Mouse (Mus musculus): ENCODE measurements around the gene Klhl2. TPM values are rescaled to one million over a fixed set of nuclear protein-coding genes. Genes with fewer than 3 reads are reported as not detected.
A peak's percentile ranks its signal among the peaks of the same experiment; 100 is the strongest.

The Klhl2 gene
- polyA plus RNA-seq, 1 experiment from 2014 or later, result 20.2 TPM

DNA sequence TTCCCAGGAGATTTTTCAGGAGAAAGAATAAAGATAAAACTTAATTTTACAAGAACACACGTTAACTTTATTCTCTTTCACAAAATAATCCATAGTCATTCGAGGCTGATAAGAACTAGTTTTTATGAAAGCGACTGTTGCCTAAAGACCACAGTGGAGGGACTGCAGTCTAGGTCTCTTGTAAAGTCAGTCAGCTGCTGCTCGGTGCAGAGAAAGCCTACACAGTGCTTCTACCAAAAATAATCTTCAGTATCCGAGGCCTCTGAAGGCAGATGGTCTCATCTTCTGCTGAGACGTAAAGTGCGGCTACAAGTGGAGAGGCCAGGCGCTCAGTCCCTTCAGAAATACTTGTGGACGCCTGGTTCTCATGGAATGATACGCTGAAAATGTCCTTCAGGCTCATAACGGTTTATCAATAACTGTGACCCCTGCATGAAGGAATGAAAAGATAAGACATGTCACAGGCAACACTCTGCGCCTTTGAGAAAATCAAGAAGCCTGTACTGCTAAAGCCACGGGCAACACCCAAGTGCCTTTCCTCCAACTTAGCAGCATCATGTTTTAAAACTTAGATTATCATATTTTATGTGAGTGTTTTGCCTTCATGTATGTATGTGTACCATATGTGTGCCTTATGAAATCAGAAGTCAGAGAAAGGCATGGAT lies 109.1 kb downstream of the Klhl2 start:
- no peak overlapping the region for H3K4me2 ChIP-seq (ENCODE audit: low read depth)
- ATAC-seq (ENCODE audit: insufficient read depth, low FRiP score, low TSS enrichment), result no peak
- no peak for DNase-seq (ENCODE audit: low spot score)
- no peaks in the 10 kb centered on the region for H3K4me1 ChIP-seq (ENCODE audit: control insufficient read depth, insufficient read depth, low read length)
- no peaks in the 10 kb centered on the region for H3K9me3 ChIP-seq (ENCODE audit: control insufficient read depth, low read length)
- no peaks in the 10 kb centered on the region for H3K27me3 ChIP-seq (ENCODE audit: control insufficient read depth, insufficient read depth, low read length)
- no peak overlapping the region for H3K9ac ChIP-seq (ENCODE audit: low read length)
- no peak overlapping the region for H3K27ac ChIP-seq (ENCODE audit: low read depth, low read length)
- H3K36me3 ChIP-seq (ENCODE audit: control insufficient read depth, insufficient read depth, low read length), result no peaks in the 10 kb centered on the region
- no peak overlapping the region for H3K4me3 ChIP-seq (ENCODE audit: low read depth, low read length)
- 93% methylated on average over 13 of the region's 13 CpGs for WGBS

DNA sequence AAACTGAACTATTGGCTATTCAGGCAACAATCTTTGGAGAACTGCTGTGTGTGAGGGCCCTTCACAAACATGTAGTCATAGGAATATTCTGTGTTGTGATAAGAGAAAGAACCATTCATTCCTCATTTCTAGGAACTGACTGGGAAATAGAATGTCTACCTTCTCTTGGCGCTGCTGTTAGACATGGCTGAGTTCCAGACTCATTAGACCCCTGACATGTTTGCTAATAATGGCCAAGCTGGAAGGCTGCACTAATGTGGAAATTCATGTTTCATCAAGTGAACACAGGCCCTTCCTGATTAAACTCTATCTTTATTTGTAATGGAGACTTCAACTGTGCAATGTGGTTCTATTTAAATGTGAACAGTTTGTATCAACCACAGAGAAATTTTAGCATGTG lies 110.9 kb downstream of the Klhl2 start:
- no peak for ATAC-seq (ENCODE audit: insufficient read depth, low FRiP score, low TSS enrichment)
- WGBS, result 89% methylated on average over 1 of the region's 1 CpGs
- no peak for DNase-seq (ENCODE audit: low spot score)

DNA sequence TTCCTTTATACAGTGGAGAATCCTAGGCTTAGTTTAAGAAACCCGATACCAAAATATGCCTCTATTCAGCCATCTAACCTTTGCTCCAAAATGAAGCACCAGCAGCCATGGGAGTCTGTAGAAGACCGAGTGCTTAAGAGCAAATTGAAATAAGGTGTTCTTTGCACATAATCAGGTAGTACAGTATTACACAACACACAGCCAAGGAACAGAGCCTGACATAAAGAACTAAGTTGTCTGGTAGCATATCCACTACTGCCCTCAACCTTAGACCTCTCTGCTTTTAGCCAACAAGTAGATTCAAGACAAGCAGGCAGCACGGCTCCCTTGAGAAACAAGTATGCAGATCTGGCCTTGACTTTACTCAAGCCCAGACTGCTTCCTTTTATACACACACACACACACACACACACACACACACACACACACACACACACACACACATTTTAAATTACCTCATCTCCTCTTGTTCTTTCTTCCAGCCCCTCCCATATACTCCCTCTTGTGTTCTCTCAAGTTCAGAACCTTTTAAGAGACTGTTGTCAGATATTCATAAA lies 113.0 kb downstream of the Klhl2 start:
- H3K4me2 ChIP-seq (ENCODE audit: low read depth), result no peak overlapping the region
- no peaks in the 10 kb centered on the region for H3K36me3 ChIP-seq (ENCODE audit: control insufficient read depth, insufficient read depth, low read length)
- no peak for ATAC-seq (ENCODE audit: insufficient read depth, low FRiP score, low TSS enrichment)
- H3K4me3 ChIP-seq (ENCODE audit: low read depth, low read length), result no peak overlapping the region
- 87% methylated on average over 3 of the region's 3 CpGs for WGBS
- H3K4me1 ChIP-seq (ENCODE audit: control insufficient read depth, insufficient read depth, low read length), result peaks cover 7% of the 10 kb centered on the region; the same call in 1 of the 2 replicates
- H3K27me3 ChIP-seq (ENCODE audit: control insufficient read depth, insufficient read depth, low read length), result no peaks in the 10 kb centered on the region
- no peaks in the 10 kb centered on the region for H3K9me3 ChIP-seq (ENCODE audit: control insufficient read depth, low read length)
- DNase-seq (ENCODE audit: low spot score), result no peak
- H3K27ac ChIP-seq (ENCODE audit: low read depth, low read length), result no peak overlapping the region
- H3K9ac ChIP-seq (ENCODE audit: low read length), result no peak overlapping the region

More for the DNA sequence above, 110.9 kb downstream of the Klhl2 start:
- no peak overlapping the region for H3K4me3 ChIP-seq (ENCODE audit: low read depth, low read length)
- no peak overlapping the region for H3K4me2 ChIP-seq (ENCODE audit: low read depth)
- no peak overlapping the region for H3K27ac ChIP-seq (ENCODE audit: low read depth, low read length)
- H3K9me3 ChIP-seq (ENCODE audit: control insufficient read depth, low read length), result no peaks in the 10 kb centered on the region
- no peaks in the 10 kb centered on the region for H3K36me3 ChIP-seq (ENCODE audit: control insufficient read depth, insufficient read depth, low read length)
- no peaks in the 10 kb centered on the region for H3K4me1 ChIP-seq (ENCODE audit: control insufficient read depth, insufficient read depth, low read length)
- H3K27me3 ChIP-seq (ENCODE audit: control insufficient read depth, insufficient read depth, low read length), result no peaks in the 10 kb centered on the region
- H3K9ac ChIP-seq (ENCODE audit: low read length), result no peak overlapping the region

DNA sequence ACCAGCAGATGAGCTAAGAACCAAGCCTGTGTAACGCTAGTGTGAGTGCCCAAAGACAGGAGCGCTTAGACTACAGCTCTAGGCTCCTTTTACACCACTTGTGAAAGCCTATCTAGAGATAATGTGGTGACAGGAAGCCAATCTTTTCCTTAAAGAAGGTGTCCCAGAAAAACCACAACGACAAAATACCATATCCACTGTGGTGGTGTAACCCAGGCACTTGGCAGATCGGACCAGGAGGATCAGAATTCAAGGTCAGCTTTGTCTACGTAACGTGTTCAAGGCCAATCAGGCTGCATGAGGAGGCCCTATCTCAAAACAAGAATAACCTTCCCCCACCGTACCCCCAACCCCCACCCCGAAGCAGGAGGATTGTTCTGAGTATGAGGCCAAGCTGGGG lies 114.7 kb downstream of the Klhl2 start:
- H3K27ac ChIP-seq (ENCODE audit: low read depth, low read length), result no peak overlapping the region
- WGBS, result 91% methylated on average over 8 of the region's 8 CpGs
- no peak for DNase-seq (ENCODE audit: low spot score)
- no peak overlapping the region for H3K4me3 ChIP-seq (ENCODE audit: low read depth, low read length)
- H3K36me3 ChIP-seq (ENCODE audit: control insufficient read depth, insufficient read depth, low read length), result no peaks in the 10 kb centered on the region; the same call in 1 of the 2 replicates
- no peaks in the 10 kb centered on the region for H3K27me3 ChIP-seq (ENCODE audit: control insufficient read depth, insufficient read depth, low read length)
- no peak overlapping the region for H3K9ac ChIP-seq (ENCODE audit: low read length)
- peaks cover 7% of the 10 kb centered on the region; the same call in 1 of the 2 replicates for H3K4me1 ChIP-seq (ENCODE audit: control insufficient read depth, insufficient read depth, low read length)
- no peak overlapping the region for H3K4me2 ChIP-seq (ENCODE audit: low read depth)
- no peaks in the 10 kb centered on the region for H3K9me3 ChIP-seq (ENCODE audit: control insufficient read depth, low read length)
- no peak for ATAC-seq (ENCODE audit: insufficient read depth, low FRiP score, low TSS enrichment)

DNA sequence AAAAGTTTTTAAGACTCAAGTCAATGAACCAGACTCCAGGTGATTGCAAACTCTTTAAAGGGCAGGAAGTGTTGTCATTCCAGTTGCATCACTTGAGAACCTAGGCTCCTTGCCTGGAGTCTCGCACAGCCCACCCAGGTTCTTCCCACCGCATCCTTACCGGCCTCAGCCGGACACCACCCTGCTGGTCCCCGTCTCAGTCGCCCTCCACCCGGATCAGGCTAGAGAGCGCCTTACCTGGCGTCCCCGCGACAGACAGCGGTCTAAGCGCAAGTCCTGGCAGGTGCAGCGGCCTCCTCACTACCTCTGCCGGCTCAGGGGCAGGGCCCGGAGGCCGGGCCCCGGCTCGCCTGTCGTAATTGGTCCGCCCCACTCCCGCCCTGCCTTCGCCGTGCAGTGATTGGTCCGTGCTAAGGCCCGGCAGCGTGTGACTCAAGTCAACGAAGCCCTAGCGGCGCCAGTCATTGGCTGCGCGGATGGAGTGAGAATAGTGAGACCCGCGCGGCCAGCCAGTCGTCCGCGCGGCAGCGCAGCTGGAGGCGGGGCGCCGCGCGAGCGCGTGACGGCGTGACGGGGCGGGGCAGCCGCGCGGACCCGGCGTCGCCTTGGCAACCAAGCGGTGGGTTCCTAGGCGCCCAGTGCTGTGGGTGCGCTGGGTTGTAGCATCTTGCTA lies 116.4 kb downstream of the Klhl2 start, which contains the start of gene Msmo1:
Gene Msmo1 (minus strand): TSS at position 522 of the 673 bp plus-strand sequence.
- H3K4me3 ChIP-seq (ENCODE audit: low read depth, low read length), result peak within 1 kb of the TSS; percentile 68
- H3K36me3 ChIP-seq (ENCODE audit: control insufficient read depth, insufficient read depth, low read length), result no peaks in the 10 kb centered on the region; the same call in 1 of the 2 replicates
- H3K9me3 ChIP-seq (ENCODE audit: control insufficient read depth, low read length), result no peaks in the 10 kb centered on the region
- under 1% methylated on average over 56 of the region's 60 CpGs for WGBS
- no peak within 1 kb of the TSS for H3K27ac ChIP-seq (ENCODE audit: low read depth, low read length)
- peak; percentile 98 for DNase-seq (ENCODE audit: low spot score)
- peak within 1 kb of the TSS; percentile 43 for H3K9ac ChIP-seq (ENCODE audit: low read length)
- H3K4me2 ChIP-seq (ENCODE audit: low read depth), result peak within 1 kb of the TSS; percentile 59
- peak; percentile 100 for ATAC-seq (ENCODE audit: insufficient read depth, low FRiP score, low TSS enrichment)
- H3K4me1 ChIP-seq (ENCODE audit: control insufficient read depth, insufficient read depth, low read length), result peaks cover 7% of the 10 kb centered on the region; the same call in 1 of the 2 replicates
- H3K27me3 ChIP-seq (ENCODE audit: control insufficient read depth, insufficient read depth, low read length), result no peaks in the 10 kb centered on the region

DNA sequence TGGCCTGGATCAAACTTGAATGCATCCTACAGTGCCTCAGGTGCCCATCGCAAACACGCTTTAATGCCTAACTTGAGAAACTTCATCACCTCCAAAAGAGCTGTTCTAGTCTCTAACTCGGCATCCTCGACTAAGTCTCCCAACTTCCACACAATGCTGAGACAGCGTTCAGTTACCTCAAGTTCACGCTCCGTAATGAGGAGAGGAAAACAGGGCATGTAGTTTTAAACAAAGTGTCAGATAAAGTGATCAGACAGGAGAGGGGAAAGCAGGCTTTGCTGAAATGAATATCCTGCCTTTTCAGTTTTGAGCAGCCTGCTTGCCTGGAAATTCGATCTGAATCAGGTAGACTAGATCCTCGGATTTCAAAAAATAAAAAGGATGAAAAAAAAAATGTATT lies 117.2 kb downstream of the Klhl2 start:
- H3K27me3 ChIP-seq (ENCODE audit: control insufficient read depth, insufficient read depth, low read length), result no peaks in the 10 kb centered on the region
- no peak for ATAC-seq (ENCODE audit: insufficient read depth, low FRiP score, low TSS enrichment)
- DNase-seq (ENCODE audit: low spot score), result no peak

GRCm38 (mm10) chr8:64728156-64728555 lies 121.7 kb downstream of the Klhl2 start:
- no peak overlapping the region for H3K4me2 ChIP-seq (ENCODE audit: low read depth)
- 96% methylated on average over 7 of the region's 7 CpGs for WGBS
- H3K27ac ChIP-seq (ENCODE audit: low read depth, low read length), result no peak overlapping the region
- H3K4me1 ChIP-seq (ENCODE audit: control insufficient read depth, insufficient read depth, low read length), result peaks cover 7% of the 10 kb centered on the region; the same call in 1 of the 2 replicates
- no peak overlapping the region for H3K4me3 ChIP-seq (ENCODE audit: low read depth, low read length)
- H3K27me3 ChIP-seq (ENCODE audit: control insufficient read depth, insufficient read depth, low read length), result no peaks in the 10 kb centered on the region
- no peak overlapping the region for H3K9ac ChIP-seq (ENCODE audit: low read length)
- DNase-seq (ENCODE audit: low spot score), result no peak
- ATAC-seq (ENCODE audit: insufficient read depth, low FRiP score, low TSS enrichment), result no peak
- H3K36me3 ChIP-seq (ENCODE audit: control insufficient read depth, insufficient read depth, low read length), result peaks cover 18% of the 10 kb centered on the region
- no peaks in the 10 kb centered on the region for H3K9me3 ChIP-seq (ENCODE audit: control insufficient read depth, low read length)

More for the DNA sequence above, 117.2 kb downstream of the Klhl2 start:
- Histone ChIP-seq H3K36me3 (ENCODE audit: control insufficient read depth, insufficient read depth, low read length) (peaks cover 2% of the 10 kb centered on the region), H3K9ac (ENCODE audit: low read length) (peak overlapping the region; percentile 43), H3K27ac (ENCODE audit: low read depth, low read length) (no peak overlapping the region), H3K4me1 (ENCODE audit: control insufficient read depth, insufficient read depth, low read length) (peaks cover 7% of the 10 kb centered on the region; the same call in 1 of the 2 replicates), H3K4me3 (ENCODE audit: low read depth, low read length) (peak overlapping the region; percentile 68), H3K4me2 (ENCODE audit: low read depth) (peak overlapping the region; percentile 59), H3K9me3 (ENCODE audit: control insufficient read depth, low read length) (no peaks in the 10 kb centered on the region)
- 16% methylated on average over 9 of the region's 9 CpGs for WGBS

DNA sequence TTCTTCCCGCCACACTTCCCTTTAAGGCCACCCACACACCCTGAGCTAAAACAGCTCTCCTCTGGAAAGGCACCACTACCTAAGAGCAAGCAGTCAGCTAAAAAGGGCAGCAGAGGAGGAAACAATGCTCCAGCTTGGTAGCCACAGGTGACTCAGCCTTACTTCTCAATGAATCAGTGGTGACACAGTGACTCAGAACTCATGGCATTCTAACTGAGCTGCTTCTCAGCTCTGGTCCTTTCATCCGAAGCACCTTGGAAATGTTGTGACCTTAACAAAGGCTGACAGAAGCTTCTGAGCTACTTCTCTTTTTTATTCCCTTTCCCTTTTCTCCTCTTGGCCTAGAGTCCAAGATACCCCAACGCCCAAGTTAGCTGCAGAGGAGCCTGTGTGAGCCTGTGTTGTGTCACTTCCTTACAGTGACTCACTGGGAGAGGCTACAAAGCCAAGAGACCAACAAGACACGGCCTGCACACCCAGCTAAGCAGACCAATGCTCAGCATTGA lies 123.6 kb downstream of the Klhl2 start:
- no peak overlapping the region for H3K4me3 ChIP-seq (ENCODE audit: low read depth, low read length)
- H3K9ac ChIP-seq (ENCODE audit: low read length), result no peak overlapping the region
- DNase-seq (ENCODE audit: low spot score), result no peak
- H3K27ac ChIP-seq (ENCODE audit: low read depth, low read length), result no peak overlapping the region
- H3K27me3 ChIP-seq (ENCODE audit: control insufficient read depth, insufficient read depth, low read length), result no peaks in the 10 kb centered on the region
- peaks cover 20% of the 10 kb centered on the region for H3K36me3 ChIP-seq (ENCODE audit: control insufficient read depth, insufficient read depth, low read length)
- ATAC-seq (ENCODE audit: insufficient read depth, low FRiP score, low TSS enrichment), result no peak
- H3K9me3 ChIP-seq (ENCODE audit: control insufficient read depth, low read length), result no peaks in the 10 kb centered on the region
- WGBS, result 91% methylated on average over 4 of the region's 4 CpGs
- no peaks in the 10 kb centered on the region for H3K4me1 ChIP-seq (ENCODE audit: control insufficient read depth, insufficient read depth, low read length)
- H3K4me2 ChIP-seq (ENCODE audit: low read depth), result no peak overlapping the region

Measured in neural tube, embryonic 11.5 days (tissue).